Mouse (Mus musculus) bone marrow, adult 2 months (tissue): ENCODE results near the gene Cacna1d.

Experiments
- CTCF ChIP-seq: fragments of 200-500 bp; IDR thresholded peaks from 2 replicates; pipeline ENCODE4 v1.5.1; 2011; ENCODE audit warnings: low read length, control low read depth; ENCODE audit not compliant: control insufficient read depth, insufficient read depth
- POLR2A ChIP-seq: fragments of 200-500 bp; IDR thresholded peaks from 2 replicates; pipeline ENCODE4 v1.6.1; 2011; ENCODE audit warnings: low read depth, mild to moderate bottlenecking, control low read depth, low read length, borderline replicate concordance; ENCODE audit not compliant: control insufficient read depth

DNA sequence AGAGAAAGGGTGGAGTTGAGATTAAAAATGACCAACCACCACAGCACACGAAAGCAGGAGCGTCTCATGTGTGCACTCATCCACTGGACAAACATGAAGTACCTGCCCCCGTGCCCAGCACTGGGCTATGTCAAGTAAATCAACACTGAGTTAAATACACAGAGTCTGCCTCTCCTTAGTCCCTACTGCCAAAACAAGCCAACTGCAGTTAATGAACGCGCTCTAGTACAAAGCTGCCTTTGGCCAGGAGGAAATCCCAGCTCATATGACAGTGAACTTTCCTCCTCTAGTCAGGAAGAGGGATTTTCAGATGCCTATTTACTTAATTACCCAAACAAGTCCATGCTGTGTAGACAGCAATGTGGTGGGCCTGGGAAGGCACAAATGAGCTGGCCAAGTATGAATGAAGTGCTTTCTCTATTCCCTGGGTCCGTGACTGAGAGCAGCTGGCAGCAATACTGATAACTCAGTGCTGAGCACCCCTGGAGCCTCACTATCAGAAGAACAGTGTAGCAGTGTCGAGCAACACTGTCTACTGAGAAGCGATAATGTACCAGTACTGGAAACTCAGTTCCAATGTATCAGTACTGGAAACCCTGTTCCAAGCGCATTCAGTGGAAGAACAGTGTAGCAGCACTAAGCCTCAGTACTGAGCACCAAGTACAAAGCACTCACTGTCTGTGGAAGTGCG lies 229.5 kb downstream of the Cacna1d start:
- no peak for TF ChIP-seq POLR2A
- no peak for TF ChIP-seq CTCF
